Mouse (Mus musculus): Measurements from ENCODE around the gene Lurap1.

- TF ChIP-seq CTCF (IDR thresholded peaks at IDR 0.05; ENCODE audit: borderline replicate concordance, extremely low read depth, insufficient read depth, insufficient read length) = no peak
- no peak for TF ChIP-seq POLR2A (IDR thresholded peaks at IDR 0.05; ENCODE audit: borderline replicate concordance, extremely low read depth, insufficient read depth, insufficient read length, poor library complexity, severe bottlenecking)
These were observed 1.6 kb upstream of the Lurap1 start for GRCm38 (mm10) chr4:116152702-116153101.
